Mouse (Mus musculus) brain, embryonic 14.5 days (tissue): ENCODE measurements at regions not wholly inside any gene's neighbourhood (a gene's known extent, or its start where the extent isn't known, plus 50 kb on each side); places are given as distances from the start of the nearest gene placed in this dataset.

ENCODE experiments used
- CTCF ChIP-seq: fragments of 200-500 bp; IDR thresholded peaks from 2 replicates; pipeline ENCODE4 v1.5.1; 2012; ENCODE audit warnings: inconsistent platforms, mild to moderate bottlenecking, moderate library complexity, borderline replicate concordance; ENCODE audit not compliant: insufficient read depth, insufficient read length; ENCODE audit errors: extremely low read depth
- POLR2A ChIP-seq: fragments of 200-500 bp; IDR thresholded peaks from 2 replicates; pipeline ENCODE4 v1.6.1; 2012; ENCODE audit warnings: mild to moderate bottlenecking, inconsistent platforms, borderline replicate concordance; ENCODE audit not compliant: poor library complexity, insufficient read depth, insufficient read length, severe bottlenecking; ENCODE audit errors: extremely low read depth

DNA sequence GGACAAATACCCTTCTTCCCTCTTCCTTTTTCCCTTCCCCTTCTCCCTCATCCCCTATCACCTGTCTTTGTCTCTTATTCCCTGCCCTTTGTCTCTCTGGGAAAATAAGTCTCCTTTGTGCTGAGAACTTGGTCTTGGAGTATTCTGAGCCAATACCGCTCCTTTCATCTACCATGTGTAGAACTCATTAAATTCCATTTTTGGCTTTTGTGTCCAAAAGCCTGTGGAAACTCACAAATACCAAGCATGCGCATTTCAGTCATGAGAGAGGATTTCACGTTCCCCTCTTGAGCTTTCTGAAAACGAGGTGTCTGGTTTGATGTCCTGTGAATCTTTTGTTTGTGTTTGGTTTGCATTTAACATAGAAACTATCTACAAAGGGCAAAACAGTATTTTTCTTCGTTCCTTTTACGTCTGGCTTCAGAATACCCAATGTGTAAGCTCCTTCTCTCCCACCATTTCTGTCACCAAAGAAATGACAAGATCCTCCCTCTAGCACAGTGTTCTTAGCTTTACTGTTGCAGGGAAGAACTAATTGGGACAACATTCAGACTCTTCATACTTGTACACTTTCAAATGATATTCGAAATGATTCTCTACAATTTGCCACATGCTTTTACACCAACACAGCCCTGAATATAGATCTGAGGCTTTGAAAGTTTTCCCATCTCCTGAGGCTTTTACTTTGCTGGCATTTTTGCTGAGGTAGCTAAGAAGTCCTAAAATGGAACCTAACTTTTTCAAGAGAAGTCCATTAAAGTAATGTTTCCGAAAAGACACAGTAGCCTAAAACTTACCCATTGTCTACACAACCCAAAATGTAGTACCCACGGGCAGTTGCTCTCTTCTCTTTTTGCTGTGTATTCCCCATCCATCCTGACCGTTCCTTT lies 174.5 kb downstream of the Ifng start:
- TF ChIP-seq POLR2A: no peak
- no peak for TF ChIP-seq CTCF
